Mouse (Mus musculus): ENCODE data around the gene Elovl7. TPM values are rescaled to one million over a fixed set of nuclear protein-coding genes. Genes with fewer than 3 reads are reported as not detected.
A peak's percentile ranks its signal among the peaks of the same experiment; 100 is the strongest.

The Elovl7 gene
- polyA plus RNA-seq, 1 experiment from 2014 or later, result 25.2 TPM

GRCm38 (mm10) chr13:108278592-108278991 is 64.4 kb downstream of the Elovl7 start:
- Histone ChIP-seq H3K36me3 (no peaks in the 10 kb centered on the region), H3K9me3 (no peaks in the 10 kb centered on the region), H3K9ac (no peak overlapping the region), H3K4me3 (replicated peaks) (no peak overlapping the region), H3K27ac (no peak overlapping the region; the same call in 1 of the 2 replicates), H3K4me2 (no peak overlapping the region), H3K27me3 (replicated peaks) (no peaks in the 10 kb centered on the region), H3K4me1 (no peaks in the 10 kb centered on the region)
- WGBS, result 48% methylated on average over 6 of the region's 6 CpGs
- ATAC-seq (ENCODE audit: insufficient read depth, low FRiP score, low read depth), result no peak

GRCm38 (mm10) chr13:108284312-108284711 is 70.1 kb downstream of the Elovl7 start:
- H3K36me3 ChIP-seq, result no peaks in the 10 kb centered on the region
- H3K9ac ChIP-seq, result no peak overlapping the region
- no peak overlapping the region for H3K27ac ChIP-seq
- no peaks in the 10 kb centered on the region for H3K27me3 ChIP-seq (replicated peaks)
- no peaks in the 10 kb centered on the region for H3K9me3 ChIP-seq
- H3K4me2 ChIP-seq, result no peak overlapping the region
- H3K4me3 ChIP-seq (replicated peaks), result no peak overlapping the region
- no peaks in the 10 kb centered on the region for H3K4me1 ChIP-seq
- ATAC-seq (ENCODE audit: insufficient read depth, low FRiP score, low read depth), result no peak
- WGBS, result 81% methylated on average over 2 of the region's 2 CpGs

- Histone ChIP-seq H3K27ac (no peak overlapping the region), H3K9me3 (no peaks in the 10 kb centered on the region), H3K4me1 (no peaks in the 10 kb centered on the region), H3K4me3 (replicated peaks) (no peak overlapping the region), H3K9ac (no peak overlapping the region), H3K4me2 (no peak overlapping the region), H3K27me3 (replicated peaks) (no peaks in the 10 kb centered on the region), H3K36me3 (no peaks in the 10 kb centered on the region)
- WGBS, result 54% methylated on average over 3 of the region's 3 CpGs
- no peak for ATAC-seq (ENCODE audit: insufficient read depth, low FRiP score, low read depth)
Measured at GRCm38 (mm10) chr13:108287953-108288352, 73.7 kb downstream of the Elovl7 start.

- Histone ChIP-seq H3K36me3 (no peaks in the 10 kb centered on the region), H3K9me3 (no peaks in the 10 kb centered on the region), H3K27me3 (replicated peaks) (no peaks in the 10 kb centered on the region), H3K27ac (no peak overlapping the region), H3K4me3 (replicated peaks) (no peak overlapping the region), H3K4me2 (no peak overlapping the region), H3K9ac (no peak overlapping the region), H3K4me1 (no peaks in the 10 kb centered on the region)
- no peak for ATAC-seq (ENCODE audit: insufficient read depth, low FRiP score, low read depth)
- 57% methylated on average over 3 of the region's 3 CpGs for WGBS
Measured at GRCm38 (mm10) chr13:108289436-108289835, 75.2 kb downstream of the Elovl7 start.

GRCm38 (mm10) chr13:108290314-108290713 is 76.1 kb downstream of the Elovl7 start:
- no peaks in the 10 kb centered on the region for H3K9me3 ChIP-seq
- H3K27me3 ChIP-seq (replicated peaks), result no peaks in the 10 kb centered on the region
- no peak for ATAC-seq (ENCODE audit: insufficient read depth, low FRiP score, low read depth)
- no peak overlapping the region for H3K4me2 ChIP-seq
- H3K4me1 ChIP-seq, result no peaks in the 10 kb centered on the region
- no peak overlapping the region for H3K4me3 ChIP-seq (replicated peaks)
- no peak overlapping the region for H3K27ac ChIP-seq
- H3K36me3 ChIP-seq, result no peaks in the 10 kb centered on the region
- WGBS, result 83% methylated on average over 4 of the region's 4 CpGs
- H3K9ac ChIP-seq, result no peak overlapping the region

GRCm38 (mm10) chr13:108297350-108298093 is 83.3 kb downstream of the Elovl7 start:
- peak overlapping the region; percentile 72 for H3K27ac ChIP-seq
- no peak overlapping the region for H3K9ac ChIP-seq
- 4% methylated on average over 12 of the region's 12 CpGs for WGBS

GRCm38 (mm10) chr13:108298241-108298640 is 84.0 kb downstream of the Elovl7 start:
- Histone ChIP-seq H3K36me3 (no peaks in the 10 kb centered on the region), H3K4me3 (replicated peaks) (no peak overlapping the region), H3K4me1 (peaks cover 15% of the 10 kb centered on the region), H3K9me3 (no peaks in the 10 kb centered on the region), H3K27me3 (replicated peaks) (no peaks in the 10 kb centered on the region), H3K9ac (no peak overlapping the region), H3K4me2 (no peak overlapping the region), H3K27ac (no peak overlapping the region; the same call in 1 of the 2 replicates)
- WGBS, result 43% methylated on average over 5 of the region's 5 CpGs
- no peak for ATAC-seq (ENCODE audit: insufficient read depth, low FRiP score, low read depth)

More at GRCm38 (mm10) chr13:108297350-108298093, 83.3 kb downstream of the Elovl7 start:
- peak overlapping the region; percentile 38 for H3K4me3 ChIP-seq (replicated peaks)
- no peaks in the 10 kb centered on the region for H3K36me3 ChIP-seq
- peak overlapping the region; percentile 63 for H3K4me2 ChIP-seq
- peaks cover 15% of the 10 kb centered on the region for H3K4me1 ChIP-seq
- no peaks in the 10 kb centered on the region for H3K9me3 ChIP-seq
- no peaks in the 10 kb centered on the region for H3K27me3 ChIP-seq (replicated peaks)
- peak; percentile 72 for ATAC-seq (ENCODE audit: insufficient read depth, low FRiP score, low read depth)

- H3K27ac ChIP-seq, result peak overlapping the region; percentile 51; the same call in 1 of the 2 replicates
- no peak overlapping the region for H3K4me3 ChIP-seq (replicated peaks)
- ATAC-seq (ENCODE audit: insufficient read depth, low FRiP score, low read depth), result no peak
- WGBS, result 14% methylated on average over 5 of the region's 5 CpGs
- H3K9me3 ChIP-seq, result no peaks in the 10 kb centered on the region
- H3K4me2 ChIP-seq, result no peak overlapping the region
- peaks cover 15% of the 10 kb centered on the region for H3K4me1 ChIP-seq
- no peaks in the 10 kb centered on the region for H3K36me3 ChIP-seq
- no peak overlapping the region for H3K9ac ChIP-seq
- no peaks in the 10 kb centered on the region for H3K27me3 ChIP-seq (replicated peaks)
Measured at GRCm38 (mm10) chr13:108300346-108300950, 86.2 kb downstream of the Elovl7 start.

GRCm38 (mm10) chr13:108301411-108301810 is 87.2 kb downstream of the Elovl7 start:
- H3K27me3 ChIP-seq (replicated peaks), result no peaks in the 10 kb centered on the region
- H3K36me3 ChIP-seq, result no peaks in the 10 kb centered on the region
- 55% methylated on average over 7 of the region's 7 CpGs for WGBS
- ATAC-seq (ENCODE audit: insufficient read depth, low FRiP score, low read depth), result no peak
- no peak overlapping the region for H3K4me2 ChIP-seq
- no peak overlapping the region for H3K4me3 ChIP-seq (replicated peaks)
- H3K27ac ChIP-seq, result no peak overlapping the region
- H3K9ac ChIP-seq, result no peak overlapping the region
- H3K4me1 ChIP-seq, result peaks cover 15% of the 10 kb centered on the region
- H3K9me3 ChIP-seq, result no peaks in the 10 kb centered on the region

- H3K36me3 ChIP-seq, result no peaks in the 10 kb centered on the region
- H3K4me2 ChIP-seq, result no peak overlapping the region
- H3K27me3 ChIP-seq (replicated peaks), result no peaks in the 10 kb centered on the region
- H3K9ac ChIP-seq, result no peak overlapping the region
- WGBS, result 80% methylated on average over 7 of the region's 7 CpGs
- H3K9me3 ChIP-seq, result no peaks in the 10 kb centered on the region
- no peak overlapping the region for H3K4me3 ChIP-seq (replicated peaks)
- no peak for ATAC-seq (ENCODE audit: insufficient read depth, low FRiP score, low read depth)
- no peak overlapping the region for H3K27ac ChIP-seq
- H3K4me1 ChIP-seq, result 0 out of 2 replicates have a peak, but pooled peaks cover 6% of the 10 kb centered on the region
Measured at GRCm38 (mm10) chr13:108302957-108303675, 88.9 kb downstream of the Elovl7 start.

- H3K27ac ChIP-seq, result no peak overlapping the region
- WGBS, result 53% methylated on average over 1 of the region's 1 CpGs
Measured at GRCm38 (mm10) chr13:108303841-108304240, 89.6 kb downstream of the Elovl7 start.

GRCm38 (mm10) chr13:108304680-108305079 is 90.5 kb downstream of the Elovl7 start:
- no peak overlapping the region for H3K4me2 ChIP-seq
- H3K27me3 ChIP-seq (replicated peaks), result no peaks in the 10 kb centered on the region
- no peak overlapping the region for H3K4me3 ChIP-seq (replicated peaks)
- H3K9ac ChIP-seq, result no peak overlapping the region
- 0 out of 2 replicates have a peak, but pooled peaks cover 6% of the 10 kb centered on the region for H3K4me1 ChIP-seq
- no peaks in the 10 kb centered on the region for H3K36me3 ChIP-seq
- no peaks in the 10 kb centered on the region for H3K9me3 ChIP-seq
- no peak overlapping the region for H3K27ac ChIP-seq
- ATAC-seq (ENCODE audit: insufficient read depth, low FRiP score, low read depth), result no peak
- WGBS, result 23% methylated on average over 2 of the region's 2 CpGs

More at GRCm38 (mm10) chr13:108303841-108304240, 89.6 kb downstream of the Elovl7 start:
- Histone ChIP-seq H3K4me1 (0 out of 2 replicates have a peak, but pooled peaks cover 6% of the 10 kb centered on the region), H3K36me3 (no peaks in the 10 kb centered on the region), H3K4me2 (no peak overlapping the region), H3K27me3 (replicated peaks) (no peaks in the 10 kb centered on the region), H3K9ac (no peak overlapping the region), H3K4me3 (replicated peaks) (no peak overlapping the region), H3K9me3 (no peaks in the 10 kb centered on the region)
- ATAC-seq (ENCODE audit: insufficient read depth, low FRiP score, low read depth), result no peak
